Mouse (Mus musculus) kidney, adult 9 months (tissue): ENCODE data around the gene Madcam1.
"Not testable (repeated sequence)": the region's sequence is repeated elsewhere in the genome, so short reads cannot be mapped to it uniquely, and the experiment has no call there.

Experiments used
- DNase-seq: peaks from one replicate; pipeline ENCODE4 v3.0.0; 2022

The Madcam1 gene

GRCm38 (mm10) chr10:79691986-79692548 is 27.7 kb downstream of the Madcam1 start:
- DNase-seq: no peak

- DNase-seq: no peak
These were observed 29.4 kb downstream of the Madcam1 start for GRCm38 (mm10) chr10:79693580-79694378.

- no peak for DNase-seq
These were observed 30.0 kb downstream of the Madcam1 start for GRCm38 (mm10) chr10:79694379-79694655.

GRCm38 (mm10) chr10:79695231-79696128 is 31.1 kb downstream of the Madcam1 start:
- DNase-seq: peak; percentile 76

GRCm38 (mm10) chr10:79696129-79696651 is 31.8 kb downstream of the Madcam1 start:
- DNase-seq: no peak

GRCm38 (mm10) chr10:79697916-79698315 is 33.6 kb downstream of the Madcam1 start:
- no peak for DNase-seq

GRCm38 (mm10) chr10:79698459-79698858 is 34.1 kb downstream of the Madcam1 start:
- no peak for DNase-seq

GRCm38 (mm10) chr10:79700676-79701075 is 36.3 kb downstream of the Madcam1 start:
- no peak for DNase-seq

GRCm38 (mm10) chr10:79701443-79702129 is 37.2 kb downstream of the Madcam1 start:
- DNase-seq: peak; percentile 60

GRCm38 (mm10) chr10:79702970-79703369 is 38.6 kb downstream of the Madcam1 start:
- not testable (repeated sequence) for DNase-seq

GRCm38 (mm10) chr10:79703541-79703940 is 39.2 kb downstream of the Madcam1 start:
- DNase-seq: no peak

- DNase-seq: peak; percentile 99
These were observed 40.0 kb downstream of the Madcam1 start, which contains the start of gene Bsg for GRCm38 (mm10) chr10:79704065-79704969. TSS of gene Bsg (plus strand) at chr10:79704491.

- DNase-seq: no peak
These were observed 40.6 kb downstream of the Madcam1 start for GRCm38 (mm10) chr10:79704970-79705360.

- DNase-seq: no peak
These were observed 41.6 kb downstream of the Madcam1 start for GRCm38 (mm10) chr10:79705951-79706350.

- no peak for DNase-seq
These were observed 42.2 kb downstream of the Madcam1 start for GRCm38 (mm10) chr10:79706406-79707094.

GRCm38 (mm10) chr10:79707162-79707561 is 42.8 kb downstream of the Madcam1 start:
- DNase-seq: no peak

GRCm38 (mm10) chr10:79707759-79708158 is 43.4 kb downstream of the Madcam1 start:
- DNase-seq: no peak

GRCm38 (mm10) chr10:79708668-79709067 is 44.3 kb downstream of the Madcam1 start:
- DNase-seq: no peak

GRCm38 (mm10) chr10:79709307-79709706 is 44.9 kb downstream of the Madcam1 start:
- no peak for DNase-seq

- no peak for DNase-seq
These were observed 47.7 kb downstream of the Madcam1 start for GRCm38 (mm10) chr10:79712029-79712428.
